Mouse (Mus musculus) cortical plate, adult 2 months (tissue): ENCODE measurements around the gene Ppfibp2.

Source experiments
- CTCF ChIP-seq: fragments of 200-500 bp; IDR thresholded peaks from 2 replicates; pipeline ENCODE4 v1.5.1; 2011; ENCODE audit warnings: mild to moderate bottlenecking, control low read depth, low read length; ENCODE audit not compliant: insufficient read depth; ENCODE audit errors: extremely low read depth
- POLR2A ChIP-seq: fragments of 200-500 bp; IDR thresholded peaks from 2 replicates; pipeline ENCODE4 v1.6.1; 2011; ENCODE audit warnings: mild to moderate bottlenecking, low read length, control low read depth; ENCODE audit not compliant: insufficient read depth; ENCODE audit errors: extremely low read depth

- no peak for TF ChIP-seq CTCF
- TF ChIP-seq POLR2A = no peak
These were observed 616 bp upstream of the Ppfibp2 start for GRCm38 (mm10) chr7:107594325-107594856.
